Mouse (Mus musculus): ENCODE measurements at regions not wholly inside any gene's neighbourhood (a gene's known extent, or its start where the extent isn't known, plus 50 kb on each side); places are given as distances from the start of the nearest gene placed in this dataset.

DNA sequence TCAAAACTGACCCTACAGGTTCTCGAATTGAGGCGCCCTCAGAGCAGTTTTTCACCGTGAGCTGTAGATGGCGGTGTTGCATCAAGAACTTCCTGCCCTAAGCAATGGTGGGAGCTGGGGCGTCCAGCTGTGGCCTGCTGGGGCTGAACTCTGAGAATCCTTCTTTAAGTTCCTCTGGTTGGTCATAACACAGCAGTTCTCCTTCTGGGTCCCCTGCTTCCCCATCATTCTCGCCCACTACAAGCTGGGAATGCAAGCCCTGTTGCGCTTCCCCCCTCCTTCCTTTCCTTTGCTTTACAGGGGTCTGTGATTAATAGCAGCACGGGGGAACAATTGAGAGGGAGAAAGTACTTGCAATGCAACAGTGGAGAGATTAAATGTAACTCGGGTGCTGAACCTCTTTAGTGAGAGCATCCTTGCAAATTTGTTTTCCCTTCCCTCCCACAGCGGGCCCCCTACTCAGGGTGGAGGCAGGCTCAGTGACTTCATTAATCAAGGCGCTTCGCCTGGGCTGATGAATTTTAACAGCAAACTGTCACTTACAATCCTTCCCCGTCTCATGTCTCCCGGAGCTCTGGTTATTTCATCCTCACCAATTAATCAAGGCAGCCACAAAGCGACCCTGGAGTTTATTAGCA, 794.3 kb upstream of the Api5 start:
- DNase-seq, result peak; percentile 50

GRCm38 (mm10) chr2:95231739-95232134, 793.8 kb upstream of the Api5 start:
- DNase-seq, result no peak

- DNase-seq, result no peak
Measured at GRCm38 (mm10) chr2:95229386-95229785, 791.5 kb upstream of the Api5 start.

GRCm38 (mm10) chr2:95210216-95210941, 772.4 kb upstream of the Api5 start:
- no peak for DNase-seq
